Mouse (Mus musculus) CH12.LX (cell line): ENCODE measurements at regions not wholly inside any gene's neighbourhood (a gene's known extent, or its start where the extent isn't known, plus 50 kb on each side); places are given as distances from the start of the nearest gene placed in this dataset.

Experiments used
- BHLHE40 ChIP-seq: IDR thresholded peaks from 2 replicates; pipeline ENCODE4 v1.6.1; 2011; ENCODE audit warnings: mild to moderate bottlenecking, low read depth, low read length, improper control_type of control experiment
- CTCF ChIP-seq, 2 experiments: IDR thresholded peaks in 1 of 2; conservative IDR thresholded peaks in 1 of 2; 2 replicates each; pipeline ENCODE4 v1.5.1; 2011 to 2012; ENCODE audit warnings: low read depth in 2 of 2, low read length in 2 of 2, improper control_type of control experiment in 1 of 2, inconsistent platforms in 1 of 2, mild to moderate bottlenecking in 1 of 2, moderate library complexity in 1 of 2
- ELF1 ChIP-seq: IDR thresholded peaks from 2 replicates; pipeline ENCODE4 v1.6.1; 2014; ENCODE audit warnings: low read depth, mild to moderate bottlenecking, inconsistent platforms, low read length, improper control_type of control experiment
- EP300 ChIP-seq: IDR thresholded peaks from 2 replicates; pipeline ENCODE4 v1.6.1; 2011; ENCODE audit warnings: low read length, improper control_type of control experiment
- GABPA ChIP-seq: IDR thresholded peaks from 2 replicates; pipeline ENCODE4 v1.6.1; 2012; ENCODE audit warnings: low read depth, low read length, improper control_type of control experiment, inconsistent platforms; ENCODE audit not compliant: insufficient replicate concordance
- HCFC1 ChIP-seq: IDR thresholded peaks from 2 replicates; pipeline ENCODE4 v1.6.1; 2012; ENCODE audit warnings: low read depth, mild to moderate bottlenecking, inconsistent platforms, low read length, improper control_type of control experiment
- KAT2A ChIP-seq: IDR thresholded peaks from 2 replicates; pipeline ENCODE4 v1.6.1; 2012; ENCODE audit warnings: low read length, improper control_type of control experiment, inconsistent platforms; ENCODE audit not compliant: insufficient replicate concordance
- MXI1 ChIP-seq: IDR thresholded peaks from 2 replicates; pipeline ENCODE4 v1.6.1; 2011; ENCODE audit warnings: mild to moderate bottlenecking, low read depth, low read length, improper control_type of control experiment
- POLR2A ChIP-seq: IDR thresholded peaks from 2 replicates; pipeline ENCODE4 v1.6.1; 2011; ENCODE audit warnings: low read depth, mild to moderate bottlenecking, improper control_type of control experiment, low read length
- TCF12 ChIP-seq: IDR thresholded peaks from 2 replicates; pipeline ENCODE4 v1.6.1; 2014; ENCODE audit warnings: low read depth, mild to moderate bottlenecking, inconsistent platforms, low read length, improper control_type of control experiment
- UBTF ChIP-seq: IDR thresholded peaks from 2 replicates; pipeline ENCODE4 v1.6.1; 2012; ENCODE audit warnings: low read depth, mild to moderate bottlenecking, inconsistent platforms, low read length, improper control_type of control experiment, moderate library complexity
- USF1 ChIP-seq: IDR thresholded peaks from 2 replicates; pipeline ENCODE4 v1.6.1; 2014; ENCODE audit warnings: low read depth, mild to moderate bottlenecking, inconsistent platforms, low read length, improper control_type of control experiment
- USF2 ChIP-seq: conservative IDR thresholded peaks from 2 replicates; pipeline ENCODE4 v1.6.1; 2011; ENCODE audit warnings: low read depth, low read length, improper control_type of control experiment
- ZKSCAN1 ChIP-seq: IDR thresholded peaks from 2 replicates; pipeline ENCODE4 v1.6.1; 2012; ENCODE audit warnings: low read depth, inconsistent platforms, low read length, improper control_type of control experiment, borderline replicate concordance

GRCm38 (mm10) chr4:72480535-72480934 is 279.8 kb upstream of the Tle1 start:
- no peak for TF ChIP-seq ZKSCAN1
- TF ChIP-seq USF2: no peak
- no peak for TF ChIP-seq EP300
- no peak for TF ChIP-seq CTCF (conservative IDR thresholded peaks at IDR 0.05 in 1 of 2, IDR thresholded peaks at IDR 0.05 in 1 of 2; ENCODE audit: low read depth in 2 of 2, low read length in 2 of 2)
- no peak for TF ChIP-seq POLR2A
- TF ChIP-seq KAT2A: no peak
- TF ChIP-seq TCF12: no peak
- TF ChIP-seq HCFC1: no peak
- no peak for TF ChIP-seq GABPA
- TF ChIP-seq BHLHE40: no peak
- no peak for TF ChIP-seq USF1
- TF ChIP-seq ELF1: no peak
- no peak for TF ChIP-seq MXI1
- no peak for TF ChIP-seq UBTF
